Mouse (Mus musculus) liver, postnatal 0 days (tissue): Measurements from ENCODE around the gene Trim40. TPM values are rescaled to one million over a fixed set of nuclear protein-coding genes. Genes with fewer than 3 reads are reported as not detected.

Source experiments
- ATAC-seq: fragments of 200-750 bp; cut with Nextera tagmentation; 2 replicates; pipeline ENCODE4 v1.8.0; 2017; ENCODE audit warnings: mild to moderate bottlenecking, moderate library complexity
- DNase-seq: peaks from one replicate; pipeline ENCODE4 v3.0.0-alpha.2; 2016
- H3K27ac ChIP-seq: fragments of 300-500 bp; sonication (generic); 2 replicates; pipeline ENCODE4 v1.5.1; 2014; ENCODE audit warnings: antibody characterized with exemption, moderate library complexity, mild to moderate bottlenecking, low read depth
- H3K27me3 ChIP-seq: fragments of 300-500 bp; sonication (generic); 2 replicates; pipeline ENCODE4 v1.6.1; 2014; ENCODE audit warnings: low read length, control low read depth, mixed read lengths; ENCODE audit not compliant: insufficient read depth
- H3K36me3 ChIP-seq: fragments of 300-500 bp; sonication (generic); replicated peaks from 2 replicates; pipeline ENCODE4 v1.6.1; 2014; ENCODE audit warnings: mild to moderate bottlenecking, control low read depth, low read length, moderate library complexity, mixed read lengths; ENCODE audit not compliant: insufficient read depth
- H3K4me1 ChIP-seq: fragments of 300-500 bp; sonication (generic); 2 replicates; pipeline ENCODE4 v1.6.1; 2014; ENCODE audit warnings: antibody characterized with exemption, mild to moderate bottlenecking, control low read depth; ENCODE audit not compliant: insufficient read depth
- H3K4me2 ChIP-seq: fragments of 300-500 bp; sonication (generic); 2 replicates; pipeline ENCODE4 v1.6.1; 2014; ENCODE audit warnings: low read depth, mild to moderate bottlenecking, low read length, moderate library complexity, mixed read lengths
- H3K4me3 ChIP-seq: fragments of 300-500 bp; sonication (generic); 2 replicates; pipeline ENCODE4 v1.5.1; 2014; ENCODE audit warnings: low read depth, low read length
- H3K9ac ChIP-seq: fragments of 300-500 bp; sonication (generic); replicated peaks from 2 replicates; pipeline ENCODE4 v1.6.1; 2014; ENCODE audit warnings: mild to moderate bottlenecking, moderate library complexity
- H3K9me3 ChIP-seq: fragments of 300-500 bp; sonication (generic); 2 replicates; pipeline ENCODE4 v1.6.1; 2016; ENCODE audit warnings: mild to moderate bottlenecking, control low read depth, low read length, mixed read lengths
- CTCF ChIP-seq: sonication (generic); IDR thresholded peaks from 2 replicates; pipeline ENCODE4 v1.5.1; 2016; ENCODE audit warnings: antibody characterized with exemption, low read depth
- EP300 ChIP-seq: IDR thresholded peaks from 2 replicates; pipeline ENCODE4 v1.6.1; 2016; ENCODE audit warnings: antibody characterized with exemption, low read depth, mild to moderate bottlenecking
- WGBS: fragments of 180-500 bp; shearing (Covaris S2); extraction: QIAGEN DNeasy Blood & Tissue Kit; methylation state at CpG from one replicate; pipeline ENCODE4 v1.1.7; 2014; ENCODE audit not compliant: insufficient replicate concordance; 5-methylcytosine and 5-hydroxymethylcytosine counted together
- polyA plus RNA-seq: library from polyadenylated mRNA; unstranded; fragments of >200 nt; fragmentation: Nextera tagmentation; extraction: Ambion mirVana; gene quantifications from 2 replicates; pipeline ENCODE4 v1.2.1, GENCODE M21; 2015

The Trim40 gene
- polyA plus RNA-seq, 1 experiment from 2014 or later = not detected

DNA sequence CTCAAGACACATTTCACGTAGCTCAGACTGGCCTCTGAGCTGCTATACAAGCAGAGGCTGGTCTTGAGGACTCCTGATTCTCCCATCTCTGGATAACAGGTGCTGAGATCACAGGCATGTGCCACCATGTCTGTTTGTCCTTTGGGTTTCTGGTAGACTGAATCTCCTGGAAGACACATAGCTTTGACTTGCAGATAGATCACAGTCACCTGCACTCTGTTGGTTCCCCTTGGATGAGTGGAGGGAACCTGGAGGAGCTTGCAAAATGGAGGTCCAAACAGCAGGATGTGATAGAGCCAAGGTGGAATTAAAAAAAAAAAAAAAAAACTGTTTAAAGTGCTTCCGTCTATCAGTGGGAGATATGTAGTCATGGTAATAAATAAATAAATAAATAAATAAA lies 21.1 kb downstream of the Trim40 start:
- Histone ChIP-seq H3K4me1 (peaks cover 15% of the 10 kb centered on the region), H3K4me2 (peak overlapping the region; percentile 49), H3K27me3 (peaks cover 20% of the 10 kb centered on the region; the same call in 1 of the 2 replicates), H3K9me3 (no peaks in the 10 kb centered on the region), H3K36me3 (peaks cover 16% of the 10 kb centered on the region; the same call in 1 of the 2 replicates), H3K9ac (no peak overlapping the region), H3K27ac (peak overlapping the region; percentile 78), H3K4me3 (no peak overlapping the region)
- ATAC-seq (no peak), DNase-seq (no peak)
- WGBS = 69% methylated on average over 2 of the region's 2 CpGs
- TF ChIP-seq CTCF (no peak), EP300 (no peak)

DNA sequence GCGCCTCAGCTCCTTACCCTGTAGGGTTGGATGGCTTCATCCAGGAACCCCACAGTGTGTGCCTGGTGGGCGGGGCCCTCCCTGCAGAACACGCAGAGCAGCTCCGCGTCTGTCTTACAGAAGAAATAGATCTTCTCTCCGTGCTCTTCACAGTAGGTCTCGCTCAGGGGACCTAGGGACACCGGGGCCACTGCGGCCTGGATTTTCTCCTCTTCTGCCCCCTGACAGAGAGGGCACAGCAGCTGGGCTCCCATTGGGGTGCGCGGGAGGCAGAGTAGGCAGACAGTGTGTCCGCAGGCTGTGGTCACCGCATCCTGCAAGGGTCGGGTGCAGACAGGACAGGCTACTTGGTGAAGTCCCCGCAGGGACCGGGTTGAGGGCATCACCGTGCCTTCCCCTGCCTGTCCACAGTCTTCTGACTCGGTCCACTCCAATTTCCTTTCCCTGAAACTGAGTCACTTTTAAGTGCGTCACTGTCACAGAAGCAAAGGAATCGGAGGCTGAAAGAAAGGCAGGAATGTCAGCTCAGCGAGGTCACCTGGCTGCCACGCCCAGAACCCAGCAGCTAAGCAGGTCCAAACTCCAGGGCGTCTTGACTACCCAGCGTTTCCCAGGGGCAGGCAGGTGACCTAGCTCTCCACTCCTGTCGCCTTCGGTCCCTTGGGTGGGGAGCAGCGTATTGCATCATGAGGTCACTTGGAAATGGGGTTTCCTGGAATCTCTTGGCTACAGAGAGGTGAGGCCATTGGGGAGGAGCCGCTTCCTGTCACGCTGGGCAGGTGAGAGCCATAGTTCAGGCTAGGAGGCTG lies 23.0 kb downstream of the Trim40 start, which contains the start of gene Trim15:
Trim15 (minus strand) TSS at position 492 of the 809 bp plus-strand sequence.
- Histone ChIP-seq H3K9me3 (no peaks in the 10 kb centered on the region), H3K27ac (no peak within 1 kb of the TSS), H3K4me3 (peak within 1 kb of the TSS; percentile 32), H3K4me1 (peaks cover 15% of the 10 kb centered on the region), H3K27me3 (peaks cover 20% of the 10 kb centered on the region; the same call in 1 of the 2 replicates), H3K4me2 (peak within 1 kb of the TSS; percentile 71), H3K9ac (peak within 1 kb of the TSS; percentile 27), H3K36me3 (0 out of 2 replicates have a peak, but pooled peaks cover 5% of the 10 kb centered on the region)
- TF ChIP-seq EP300 (no peak), CTCF (no peak)
- DNase-seq (peak; percentile 37), ATAC-seq (0 out of 2 replicates have a peak, but pooled peaks have one; percentile 0)
- WGBS = 13% methylated on average over 29 of the region's 29 CpGs

DNA sequence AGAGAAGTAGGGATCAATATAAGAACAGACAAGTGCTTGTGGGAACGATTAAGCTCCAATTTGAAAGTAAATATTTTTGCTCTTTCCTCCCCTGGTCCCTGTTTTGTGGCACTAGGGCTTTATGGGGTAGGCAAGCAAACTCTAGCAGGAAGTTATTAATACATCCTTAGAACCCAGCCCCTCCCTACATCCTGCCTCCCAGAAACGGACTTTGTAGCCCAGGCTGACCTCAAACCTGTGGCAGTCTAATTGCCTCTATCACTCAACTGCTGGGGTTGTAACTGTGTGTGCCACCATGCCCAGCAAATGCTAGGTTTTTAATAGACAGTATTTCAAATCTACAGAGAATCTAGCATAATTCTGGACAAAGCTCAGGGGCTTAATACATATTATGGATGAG lies 28.2 kb downstream of the Trim40 start:
- TF ChIP-seq EP300 (no peak), CTCF (no peak)
- 23% methylated on average over 2 of the region's 2 CpGs for WGBS
- Histone ChIP-seq H3K4me3 (no peak overlapping the region), H3K27ac (no peak overlapping the region), H3K4me2 (no peak overlapping the region), H3K9ac (no peak overlapping the region), H3K36me3 (peaks cover 19% of the 10 kb centered on the region), H3K9me3 (no peaks in the 10 kb centered on the region), H3K27me3 (peaks cover 14% of the 10 kb centered on the region; the same call in 1 of the 2 replicates), H3K4me1 (peaks cover 1% of the 10 kb centered on the region)
- no peak for DNase-seq
- ATAC-seq = no peak

DNA sequence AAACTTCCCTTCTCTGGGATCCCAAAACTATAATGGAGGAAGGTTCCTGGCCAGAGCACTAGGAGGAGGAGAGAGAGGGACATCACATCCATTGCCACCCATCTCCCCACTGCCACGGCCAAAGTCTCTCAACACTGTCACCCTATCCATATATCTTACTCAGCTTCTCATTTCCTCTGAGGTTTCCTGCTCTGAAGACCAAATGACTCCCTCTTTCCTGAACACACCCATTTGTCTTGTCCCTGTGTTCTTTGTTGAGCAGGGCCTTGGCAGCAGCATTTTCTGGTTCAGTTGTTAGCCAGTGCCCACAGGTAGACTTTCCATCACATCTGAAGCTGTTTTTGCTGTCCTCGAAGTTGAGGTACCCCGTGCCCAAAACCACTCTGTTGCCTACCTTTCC lies 31.7 kb downstream of the Trim40 start:
- Histone ChIP-seq H3K27ac (no peak overlapping the region), H3K4me1 (no peaks in the 10 kb centered on the region), H3K4me3 (no peak overlapping the region), H3K9ac (no peak overlapping the region), H3K4me2 (no peak overlapping the region), H3K9me3 (no peaks in the 10 kb centered on the region), H3K36me3 (peaks cover 33% of the 10 kb centered on the region), H3K27me3 (no peaks in the 10 kb centered on the region)
- DNase-seq = no peak
- 65% methylated on average over 3 of the region's 3 CpGs for WGBS
- no peak for ATAC-seq
- TF ChIP-seq EP300 (no peak), CTCF (no peak)

DNA sequence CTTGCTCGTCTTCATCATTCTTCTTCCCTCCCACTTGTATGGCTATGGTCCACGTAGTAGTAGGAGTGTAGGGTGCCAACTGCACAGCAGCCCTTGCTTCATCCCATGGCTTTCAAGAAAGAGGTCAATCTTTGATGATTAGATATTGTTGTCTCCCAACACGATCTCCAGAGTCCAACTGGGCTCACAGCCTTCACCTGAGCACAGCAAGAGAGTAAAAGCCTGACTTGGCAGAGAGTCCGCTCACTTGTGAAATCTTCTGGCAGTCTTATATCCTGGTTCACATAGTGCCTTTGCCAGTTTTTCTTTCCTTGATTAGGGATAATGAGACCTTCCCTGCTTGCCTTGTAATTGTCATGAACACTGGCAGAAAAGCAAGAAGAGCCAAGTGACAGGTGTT lies 33.7 kb downstream of the Trim40 start:
- DNase-seq (no peak), ATAC-seq (no peak)

DNA sequence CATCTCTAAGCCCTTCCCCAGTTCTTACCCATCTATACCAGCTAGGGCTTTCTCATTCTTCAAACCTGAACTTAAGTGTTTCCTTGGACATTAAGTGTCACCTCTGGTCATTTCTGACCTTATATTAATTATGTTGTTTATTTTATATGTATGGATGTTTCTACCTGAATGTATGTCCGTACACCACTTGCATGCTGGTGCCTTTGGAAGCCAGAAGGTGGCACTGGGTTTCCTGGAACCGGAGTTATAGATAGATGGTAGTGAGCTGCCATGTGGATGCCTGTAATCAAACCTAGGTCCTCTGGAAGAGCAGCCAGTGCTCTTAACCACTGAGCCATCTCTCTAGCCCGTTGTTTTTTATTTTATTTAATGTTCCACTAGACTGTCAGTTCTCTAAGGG lies 34.4 kb downstream of the Trim40 start:
- TF ChIP-seq CTCF (peak; percentile 56), EP300 (no peak)
- DNase-seq (no peak), ATAC-seq (no peak)
- H3K9me3 ChIP-seq = no peaks in the 10 kb centered on the region
- no peak overlapping the region for H3K4me2 ChIP-seq
- H3K9ac ChIP-seq = no peak overlapping the region
- WGBS = 86% methylated on average over 3 of the region's 3 CpGs
- H3K27ac ChIP-seq = no peak overlapping the region
- H3K27me3 ChIP-seq = no peaks in the 10 kb centered on the region
- peaks cover 45% of the 10 kb centered on the region for H3K36me3 ChIP-seq
- no peak overlapping the region for H3K4me3 ChIP-seq
- peaks cover 6% of the 10 kb centered on the region; the same call in 1 of the 2 replicates for H3K4me1 ChIP-seq

More for the DNA sequence above, 33.7 kb downstream of the Trim40 start:
- peaks cover 45% of the 10 kb centered on the region for H3K36me3 ChIP-seq
- no peak overlapping the region for H3K4me2 ChIP-seq
- TF ChIP-seq CTCF (no peak), EP300 (no peak)
- H3K4me1 ChIP-seq = peaks cover 3% of the 10 kb centered on the region; the same call in 1 of the 2 replicates
- no peak overlapping the region for H3K4me3 ChIP-seq
- H3K27me3 ChIP-seq = no peaks in the 10 kb centered on the region
- no peak overlapping the region for H3K27ac ChIP-seq
- no peaks in the 10 kb centered on the region for H3K9me3 ChIP-seq
- H3K9ac ChIP-seq = no peak overlapping the region
- WGBS = 85% methylated on average over 4 of the region's 4 CpGs
